Mouse (Mus musculus) small intestine, adult 2 months (tissue): ENCODE measurements around the gene Asap2.

ENCODE experiments used
- CTCF ChIP-seq: fragments of 200-500 bp; IDR thresholded peaks from 2 replicates; pipeline ENCODE4 v1.5.1; 2012; ENCODE audit warnings: low read depth, mild to moderate bottlenecking, control low read depth, inconsistent platforms, low read length, moderate library complexity, mixed read lengths; ENCODE audit not compliant: insufficient replicate concordance, insufficient read length; ENCODE audit errors: extremely low read depth
- POLR2A ChIP-seq: fragments of 200-500 bp; IDR thresholded peaks from 2 replicates; pipeline ENCODE4 v1.6.1; 2012; ENCODE audit warnings: low read depth, mild to moderate bottlenecking, control low read depth, inconsistent platforms, low read length, moderate library complexity

- no peak for TF ChIP-seq CTCF
- no peak for TF ChIP-seq POLR2A
These were observed 321.9 kb downstream of the Asap2 start for GRCm38 (mm10) chr12:21312201-21312600.
